Mouse (Mus musculus): ENCODE data around the gene Plcl1. TPM values are rescaled to one million over a fixed set of nuclear protein-coding genes. Genes with fewer than 3 reads are reported as not detected.

Plcl1 gene
- polyA plus RNA-seq, 1 experiment from 2014 or later: 0.25 TPM

DNA sequence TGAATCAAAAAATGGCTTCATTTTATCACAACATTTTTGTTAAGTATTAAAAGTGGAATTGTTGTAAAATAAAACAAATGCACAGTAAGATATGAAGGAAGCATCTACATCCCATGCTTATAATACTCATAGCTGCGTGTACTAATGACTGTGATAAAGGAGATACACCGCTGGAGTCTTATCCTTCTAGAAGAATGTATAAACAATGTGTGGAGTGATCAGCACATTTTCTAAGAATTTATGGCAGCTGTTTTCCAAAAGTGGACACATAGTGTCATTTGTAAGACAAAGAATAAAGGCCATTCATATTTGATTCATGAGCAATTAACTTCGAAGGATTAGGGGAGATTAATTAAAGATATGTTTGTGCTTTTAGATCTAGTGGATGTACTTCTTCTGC lies 148.7 kb downstream of the Plcl1 start:
- no peaks in the 10 kb centered on the region for H3K27me3 ChIP-seq (ENCODE audit: insufficient read depth, low read length)
- 76% methylated on average over 3 of the region's 3 CpGs for WGBS (ENCODE audit: insufficient replicate concordance)
- ATAC-seq (no peak), DNase-seq (no peak)
- H3K27ac ChIP-seq (ENCODE audit: low read depth): no peak overlapping the region
- no peak overlapping the region for H3K4me2 ChIP-seq (ENCODE audit: low read depth, low read length)
- no peak overlapping the region for H3K9ac ChIP-seq (replicated peaks)
- H3K4me1 ChIP-seq (ENCODE audit: insufficient read depth): no peaks in the 10 kb centered on the region
- no peaks in the 10 kb centered on the region for H3K9me3 ChIP-seq (ENCODE audit: low read length)
- no peak overlapping the region for H3K4me3 ChIP-seq (ENCODE audit: low read depth, low read length)
- no peak for TF ChIP-seq CTCF (IDR thresholded peaks at IDR 0.05; ENCODE audit: low read depth)
- no peak for TF ChIP-seq EP300 (IDR thresholded peaks at IDR 0.05; ENCODE audit: low read depth)
- H3K36me3 ChIP-seq (replicated peaks; ENCODE audit: insufficient read depth, low read length): no peaks in the 10 kb centered on the region

DNA sequence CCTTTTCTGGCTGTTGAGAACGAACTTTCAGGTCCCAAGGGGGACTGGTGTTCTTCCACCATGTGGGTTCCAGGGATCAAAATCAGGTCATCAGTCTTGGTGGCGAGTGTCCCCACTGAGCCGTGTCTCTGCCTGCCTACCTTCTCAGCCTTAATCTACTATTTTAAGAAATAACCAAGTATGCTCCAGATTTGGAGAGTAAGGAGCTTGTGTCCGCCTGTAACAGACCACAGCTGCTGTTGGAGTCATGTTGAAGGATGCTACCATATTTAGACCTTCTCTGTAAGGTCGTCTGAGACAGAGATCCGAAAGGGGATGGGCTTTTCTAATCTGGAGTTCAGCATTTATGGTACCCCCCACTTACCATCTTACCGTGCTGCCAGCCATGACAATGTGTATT lies 152.2 kb downstream of the Plcl1 start:
- TF ChIP-seq CTCF (IDR thresholded peaks at IDR 0.05; ENCODE audit: low read depth) (no peak), EP300 (IDR thresholded peaks at IDR 0.05; ENCODE audit: low read depth) (no peak)
- DNase-seq: no peak
- Histone ChIP-seq H3K9ac (replicated peaks) (no peak overlapping the region), H3K27ac (ENCODE audit: low read depth) (no peak overlapping the region), H3K27me3 (ENCODE audit: insufficient read depth, low read length) (no peaks in the 10 kb centered on the region), H3K36me3 (replicated peaks; ENCODE audit: insufficient read depth, low read length) (no peaks in the 10 kb centered on the region), H3K9me3 (ENCODE audit: low read length) (no peaks in the 10 kb centered on the region), H3K4me3 (ENCODE audit: low read depth, low read length) (no peak overlapping the region), H3K4me2 (ENCODE audit: low read depth, low read length) (no peak overlapping the region), H3K4me1 (ENCODE audit: insufficient read depth) (no peaks in the 10 kb centered on the region)
- 63% methylated on average over 7 of the region's 7 CpGs for WGBS (ENCODE audit: insufficient replicate concordance)
- no peak for ATAC-seq

DNA sequence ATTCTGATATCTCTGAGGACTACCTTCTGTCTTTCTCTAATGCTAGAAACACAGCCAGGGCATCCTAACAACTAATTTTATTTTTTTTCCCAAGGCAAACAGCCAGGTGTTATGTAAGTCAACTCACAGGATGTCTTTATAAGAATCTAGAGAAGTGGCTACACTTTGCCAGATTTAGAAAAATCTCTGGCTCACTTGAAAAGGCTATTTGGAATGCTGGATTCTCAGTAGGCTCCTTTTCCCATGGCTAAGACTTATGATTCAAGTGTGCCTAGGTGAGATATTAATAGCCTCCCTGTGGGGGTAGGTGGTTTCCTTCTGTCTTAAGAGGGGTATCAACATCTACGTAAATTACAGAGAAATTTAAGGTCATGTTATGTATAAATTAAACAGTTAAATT lies 152.7 kb downstream of the Plcl1 start:
- no peak overlapping the region for H3K9ac ChIP-seq (replicated peaks)
- 78% methylated on average over 1 of the region's 1 CpGs for WGBS (ENCODE audit: insufficient replicate concordance)
- no peak for DNase-seq
- ATAC-seq: no peak
- no peaks in the 10 kb centered on the region for H3K4me1 ChIP-seq (ENCODE audit: insufficient read depth)
- no peaks in the 10 kb centered on the region for H3K9me3 ChIP-seq (ENCODE audit: low read length)
- no peaks in the 10 kb centered on the region for H3K36me3 ChIP-seq (replicated peaks; ENCODE audit: insufficient read depth, low read length)
- H3K27me3 ChIP-seq (ENCODE audit: insufficient read depth, low read length): no peaks in the 10 kb centered on the region
- no peak overlapping the region for H3K4me2 ChIP-seq (ENCODE audit: low read depth, low read length)
- no peak overlapping the region for H3K27ac ChIP-seq (ENCODE audit: low read depth)
- no peak overlapping the region for H3K4me3 ChIP-seq (ENCODE audit: low read depth, low read length)
- TF ChIP-seq CTCF (IDR thresholded peaks at IDR 0.05; ENCODE audit: low read depth) (no peak), EP300 (IDR thresholded peaks at IDR 0.05; ENCODE audit: low read depth) (no peak)

DNA sequence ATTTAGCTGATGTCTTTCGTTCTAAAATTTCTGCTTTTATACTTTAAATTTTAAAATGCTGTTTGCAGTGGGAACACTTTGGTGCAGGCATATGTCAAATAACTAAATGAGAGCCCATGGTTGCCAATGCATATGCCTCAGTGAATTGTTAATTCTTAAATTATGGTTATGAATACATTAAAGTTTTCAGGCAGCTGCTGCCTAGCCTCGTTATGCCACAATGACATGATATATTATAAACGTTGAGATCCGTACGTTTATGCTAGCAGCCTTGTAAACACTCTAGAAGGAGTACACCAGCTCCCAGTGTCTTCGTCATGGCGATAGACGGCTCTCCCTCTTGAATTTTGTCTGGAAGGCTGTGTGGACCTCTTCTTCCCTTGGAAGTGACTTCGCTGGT lies 154.3 kb downstream of the Plcl1 start:
- no peaks in the 10 kb centered on the region for H3K4me1 ChIP-seq (ENCODE audit: insufficient read depth)
- H3K9me3 ChIP-seq (ENCODE audit: low read length): no peaks in the 10 kb centered on the region
- DNase-seq: no peak
- H3K4me3 ChIP-seq (ENCODE audit: low read depth, low read length): no peak overlapping the region
- no peaks in the 10 kb centered on the region for H3K36me3 ChIP-seq (replicated peaks; ENCODE audit: insufficient read depth, low read length)
- no peak for ATAC-seq
- WGBS (ENCODE audit: insufficient replicate concordance): 78% methylated on average over 9 of the region's 9 CpGs
- TF ChIP-seq CTCF (IDR thresholded peaks at IDR 0.05; ENCODE audit: low read depth) (no peak), EP300 (IDR thresholded peaks at IDR 0.05; ENCODE audit: low read depth) (no peak)
- H3K4me2 ChIP-seq (ENCODE audit: low read depth, low read length): no peak overlapping the region
- no peak overlapping the region for H3K27ac ChIP-seq (ENCODE audit: low read depth)
- no peak overlapping the region for H3K9ac ChIP-seq (replicated peaks)
- no peaks in the 10 kb centered on the region for H3K27me3 ChIP-seq (ENCODE audit: insufficient read depth, low read length)

DNA sequence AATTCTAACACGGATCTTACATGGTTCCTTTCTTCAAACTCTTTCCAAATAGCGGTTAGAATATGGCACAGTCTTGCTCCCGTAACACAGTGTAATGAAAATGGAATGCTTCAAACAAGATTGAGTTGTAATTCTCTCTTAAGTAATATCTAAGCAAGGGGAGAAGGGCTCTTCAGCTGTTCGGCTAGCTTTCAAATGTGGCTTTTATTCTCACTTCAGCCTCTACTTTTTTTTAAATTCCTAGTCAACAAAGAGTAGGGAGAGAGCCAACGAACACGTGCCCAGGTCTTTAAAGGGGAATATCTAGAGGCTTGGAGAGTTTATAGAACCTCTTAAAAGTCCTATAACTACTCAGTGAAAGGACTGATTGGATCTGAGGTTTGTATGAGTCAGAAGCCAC lies 160.2 kb downstream of the Plcl1 start:
- no peaks in the 10 kb centered on the region for H3K4me1 ChIP-seq (ENCODE audit: insufficient read depth)
- DNase-seq (no peak), ATAC-seq (no peak)
- TF ChIP-seq CTCF (IDR thresholded peaks at IDR 0.05; ENCODE audit: low read depth): no peak
- TF ChIP-seq EP300 (IDR thresholded peaks at IDR 0.05; ENCODE audit: low read depth): no peak
- no peaks in the 10 kb centered on the region for H3K9me3 ChIP-seq (ENCODE audit: low read length)
- H3K27me3 ChIP-seq (ENCODE audit: insufficient read depth, low read length): no peaks in the 10 kb centered on the region
- H3K9ac ChIP-seq (replicated peaks): no peak overlapping the region
- H3K36me3 ChIP-seq (replicated peaks; ENCODE audit: insufficient read depth, low read length): no peaks in the 10 kb centered on the region
- H3K4me2 ChIP-seq (ENCODE audit: low read depth, low read length): no peak overlapping the region
- no peak overlapping the region for H3K27ac ChIP-seq (ENCODE audit: low read depth)
- WGBS (ENCODE audit: insufficient replicate concordance): 73% methylated on average over 6 of the region's 6 CpGs
- H3K4me3 ChIP-seq (ENCODE audit: low read depth, low read length): no peak overlapping the region

DNA sequence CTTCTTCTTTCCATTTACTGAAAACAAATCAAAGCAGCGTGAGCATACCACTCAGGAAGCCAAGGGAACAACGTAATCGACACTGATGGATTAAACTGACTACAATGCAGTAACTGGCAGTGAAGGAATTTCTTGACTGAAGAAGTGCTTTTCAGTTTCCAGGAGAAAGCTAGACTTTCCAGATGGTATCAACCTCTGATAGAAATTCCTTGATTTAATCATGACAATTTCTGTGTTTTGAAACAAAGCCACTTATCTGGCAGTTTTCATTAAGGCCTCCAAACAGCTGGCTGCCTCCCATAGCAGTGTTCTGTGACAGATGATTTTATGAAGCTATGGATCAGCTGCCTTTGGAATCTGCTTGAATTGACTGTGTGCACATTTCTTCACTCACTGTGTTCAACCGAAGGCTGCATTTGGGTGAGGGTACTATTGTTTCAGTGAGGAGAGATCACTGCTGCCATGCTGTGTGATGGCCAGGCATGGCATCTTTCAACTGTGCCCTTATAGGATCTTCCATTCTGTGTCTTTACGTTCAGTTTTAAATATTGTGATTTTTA lies 162.2 kb downstream of the Plcl1 start:
- DNase-seq (no peak), ATAC-seq (no peak)
- Histone ChIP-seq H3K4me2 (ENCODE audit: low read depth, low read length) (no peak overlapping the region), H3K4me1 (ENCODE audit: insufficient read depth) (no peaks in the 10 kb centered on the region), H3K36me3 (replicated peaks; ENCODE audit: insufficient read depth, low read length) (no peaks in the 10 kb centered on the region), H3K27ac (ENCODE audit: low read depth) (no peak overlapping the region), H3K9ac (replicated peaks) (no peak overlapping the region), H3K27me3 (ENCODE audit: insufficient read depth, low read length) (no peaks in the 10 kb centered on the region), H3K9me3 (ENCODE audit: low read length) (no peaks in the 10 kb centered on the region), H3K4me3 (ENCODE audit: low read depth, low read length) (no peak overlapping the region)
- TF ChIP-seq EP300 (IDR thresholded peaks at IDR 0.05; ENCODE audit: low read depth) (no peak), CTCF (IDR thresholded peaks at IDR 0.05; ENCODE audit: low read depth) (no peak)
- WGBS (ENCODE audit: insufficient replicate concordance): 77% methylated on average over 5 of the region's 5 CpGs

DNA sequence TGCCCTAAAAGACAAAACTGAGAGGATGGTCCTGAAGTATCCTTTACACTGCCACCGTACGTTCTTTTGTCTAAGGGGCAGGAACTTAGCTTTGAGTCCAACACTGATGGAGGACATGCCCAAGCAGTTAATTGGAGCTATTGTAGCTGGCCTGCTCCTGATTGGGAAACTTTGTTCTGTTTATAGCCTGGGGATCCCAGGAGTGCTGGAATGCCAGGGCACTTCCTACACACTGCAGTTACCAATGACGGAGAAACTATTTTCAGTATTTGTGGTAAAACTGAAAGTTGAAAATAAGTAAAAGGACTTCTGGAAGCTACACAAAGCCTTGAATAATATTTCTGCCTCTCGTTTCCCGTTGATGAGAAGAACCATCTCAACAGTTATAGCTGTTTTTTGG lies 164.5 kb downstream of the Plcl1 start:
- Histone ChIP-seq H3K4me3 (ENCODE audit: low read depth, low read length) (no peak overlapping the region), H3K9ac (replicated peaks) (no peak overlapping the region), H3K4me1 (ENCODE audit: insufficient read depth) (no peaks in the 10 kb centered on the region), H3K4me2 (ENCODE audit: low read depth, low read length) (no peak overlapping the region), H3K9me3 (ENCODE audit: low read length) (no peaks in the 10 kb centered on the region), H3K36me3 (replicated peaks; ENCODE audit: insufficient read depth, low read length) (no peaks in the 10 kb centered on the region), H3K27ac (ENCODE audit: low read depth) (no peak overlapping the region), H3K27me3 (ENCODE audit: insufficient read depth, low read length) (no peaks in the 10 kb centered on the region)
- ATAC-seq (no peak), DNase-seq (no peak)
- 80% methylated on average over 5 of the region's 5 CpGs for WGBS (ENCODE audit: insufficient replicate concordance)
- no peak for TF ChIP-seq CTCF (IDR thresholded peaks at IDR 0.05; ENCODE audit: low read depth)
- no peak for TF ChIP-seq EP300 (IDR thresholded peaks at IDR 0.05; ENCODE audit: low read depth)

Measured in liver, postnatal 0 days (tissue).